ENCODE assay signal across 20 mouse cellular contexts in the genomic region with DNA sequence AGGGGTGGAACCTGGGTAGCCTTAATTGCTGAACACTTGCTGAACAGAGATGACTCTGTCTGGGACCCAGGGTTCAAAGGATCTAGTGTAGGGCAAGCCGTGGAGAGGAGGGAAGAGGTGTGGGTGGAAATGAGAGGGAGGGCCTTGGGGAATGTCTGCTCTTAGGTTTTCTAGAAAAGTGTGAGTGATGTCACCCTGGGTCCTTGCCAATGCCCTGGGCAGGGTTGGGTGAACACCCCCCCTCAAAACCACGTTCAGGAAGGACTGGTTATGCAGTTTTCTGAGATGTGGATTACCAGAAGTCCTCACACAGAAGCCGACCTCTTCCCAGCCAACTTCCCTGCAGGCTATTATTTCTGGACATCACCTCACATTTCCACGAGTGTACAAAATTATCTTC.
DNase-seq lines count a peak whose midpoint lies in the region; ATAC-seq lines count a peak whose summit lies in the region.
"Had no signal": no experiment of that assay in that cellular context is flagged by ENCODE, and none has a peak within 500 bp of the region (broad histone marks: within the 10 kb centered on the region; RNA-seq: fewer than 3 reads in every experiment).

No protein-coding gene starts in this region.

- no peak overlapping the region for H3K4me3 ChIP-seq in limb, embryonic 12.5 days (replicated peaks)
- no peak overlapping the region for H3K4me3 ChIP-seq in limb, embryonic 10.5 days
- H3K4me3 ChIP-seq: embryonic facial prominence, embryonic 12.5 days; forebrain, embryonic 13.5 days; gastrocnemius, adult 2 months; heart, embryonic 10.5 days; hindbrain, embryonic 13.5 days had no signal

- H3K36me3 ChIP-seq in limb, embryonic 12.5 days = no peaks in the 10 kb centered on the region
- no peaks in the 10 kb centered on the region for H3K36me3 ChIP-seq in limb, embryonic 10.5 days
- H3K36me3 ChIP-seq: embryonic facial prominence, embryonic 12.5 days; heart, embryonic 10.5 days; hindbrain, embryonic 13.5 days had no signal

- no peaks in the 10 kb centered on the region for H3K9me3 ChIP-seq in limb, embryonic 12.5 days
- H3K9me3 ChIP-seq in limb, embryonic 10.5 days (replicated peaks) = no peaks in the 10 kb centered on the region
- H3K9me3 ChIP-seq: embryonic facial prominence, embryonic 12.5 days; forebrain, embryonic 13.5 days; heart, embryonic 10.5 days; hindbrain, embryonic 13.5 days had no signal

- WGBS in limb, embryonic 12.5 days = 53% methylated on average over 4 of the region's 4 CpGs
- WGBS in limb, embryonic 10.5 days = 67% methylated on average over 4 of the region's 4 CpGs

- DNase-seq in limb, embryonic 10.5 days (ENCODE audit: low spot score) = no peak
- peak; percentile 53 for DNase-seq in NIH3T3 (ENCODE audit: low read depth)
- no peak for DNase-seq in lung, postnatal 4 days
- DNase-seq in testis, postnatal 14 days (ENCODE audit: low spot score) = no peak
- DNase-seq: adrenal gland, adult 2 months; adrenal gland, postnatal 25 days; cerebellum, adult 18-20 months; cerebellum, postnatal 10 days; gastrocnemius, adult 2 months; gastrocnemius, postnatal 25 days; heart, postnatal 10 days; heart, postnatal 4 days had no signal

- H3K9ac ChIP-seq in limb, embryonic 12.5 days (replicated peaks) = no peak overlapping the region
- H3K9ac ChIP-seq: embryonic facial prominence, embryonic 12.5 days; forebrain, embryonic 13.5 days; hindbrain, embryonic 13.5 days had no signal

- H3K27me3 ChIP-seq in limb, embryonic 12.5 days = no peaks in the 10 kb centered on the region
- 0 out of 2 replicates have a peak, but pooled peaks cover 6% of the 10 kb centered on the region for H3K27me3 ChIP-seq in limb, embryonic 10.5 days (ENCODE audit: low read depth, poor library complexity, severe bottlenecking)
- H3K27me3 ChIP-seq: embryonic facial prominence, embryonic 12.5 days; hindbrain, embryonic 13.5 days had no signal

- H3K4me2 ChIP-seq in limb, embryonic 12.5 days = no peak overlapping the region
- H3K4me2 ChIP-seq: embryonic facial prominence, embryonic 12.5 days; forebrain, embryonic 13.5 days; hindbrain, embryonic 13.5 days had no signal

- no peak for ATAC-seq in limb, embryonic 12.5 days (ENCODE audit: insufficient number of reproducible peaks, insufficient read depth, low FRiP score, low TSS enrichment, low read depth)
- ATAC-seq in hematopoietic stem cell, adult 5-6 weeks (replicated peaks in 1 of 2; ENCODE audit: insufficient read depth in 1 of 2, low FRiP score in 2 of 2, low TSS enrichment in 1 of 2, low read depth in 1 of 2, poor library complexity in 2 of 2, severe bottlenecking in 2 of 2) = peak; percentile 36 to 46; a peak in 1 of 4 replicates
- ATAC-seq: activated CD4-positive, CD25-positive, alpha-beta regulatory T cell, adult 4 months; forebrain, embryonic 13.5 days; hindbrain, postnatal 0 days had no signal

- H3K4me1 ChIP-seq in limb, embryonic 12.5 days (replicated peaks) = peaks cover 25% of the 10 kb centered on the region
- peaks cover 16% of the 10 kb centered on the region for H3K4me1 ChIP-seq in limb, embryonic 10.5 days

- H3K27ac ChIP-seq in limb, embryonic 12.5 days = peak overlapping the region; percentile 5; the same call in 1 of the 2 replicates
- H3K27ac ChIP-seq in limb, embryonic 10.5 days = no peak overlapping the region
- H3K27ac ChIP-seq: embryonic facial prominence, embryonic 12.5 days; forebrain, embryonic 13.5 days; gastrocnemius, adult 2 months; heart, embryonic 10.5 days; hindbrain, embryonic 13.5 days; hindbrain, postnatal 0 days had no signal
